9 mouse cellular contexts compared by ENCODE assay signal in the genomic region with DNA sequence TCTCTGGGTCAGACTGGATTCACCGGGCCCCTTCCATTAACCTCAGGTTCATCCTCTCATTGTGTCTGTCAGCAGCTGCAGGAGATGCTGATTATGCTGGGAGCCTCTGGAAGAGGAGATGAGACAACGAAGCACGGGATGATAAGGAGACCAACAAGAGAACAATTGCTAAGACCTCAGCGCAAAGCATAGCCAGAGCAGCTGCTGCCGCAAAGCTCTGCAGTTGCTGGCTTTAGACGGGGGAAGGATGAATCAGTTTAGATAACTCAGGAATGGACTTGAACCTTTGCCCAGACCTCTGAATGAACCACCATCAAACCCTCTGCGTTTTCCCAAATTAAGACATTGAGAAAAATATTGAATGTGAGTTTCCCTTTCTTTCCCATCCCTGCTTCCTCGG.
DNase-seq lines count a peak whose midpoint lies in the region; ATAC-seq and TF ChIP-seq lines count a peak whose summit lies in the region.
"Had no signal": no experiment of that assay in that cellular context is flagged by ENCODE, and none has a peak within 500 bp of the region (broad histone marks: within the 10 kb centered on the region; RNA-seq: fewer than 3 reads in every experiment).

No protein-coding gene starts in this region.

- no peak for ATAC-seq in kidney, postnatal 0 days (replicated peaks; ENCODE audit: low FRiP score, low read depth)
- ATAC-seq in kidney, embryonic 16.5 days (ENCODE audit: low FRiP score, low TSS enrichment) = no peak
- 0 out of 2 replicates have a peak, but pooled peaks have one; percentile 25 for ATAC-seq in liver, embryonic 15.5 days (ENCODE audit: insufficient read depth)
- ATAC-seq in forebrain, embryonic 12.5 days (ENCODE audit: low FRiP score) = no peak
- ATAC-seq in megakaryocyte-erythroid progenitor cell, adult 5-6 weeks (replicated peaks; ENCODE audit: low FRiP score, low TSS enrichment, poor library complexity, severe bottlenecking) = no peak
- no peak for ATAC-seq in forebrain, embryonic 14.5 days

- TF ChIP-seq CTCF in kidney, postnatal 0 days (IDR thresholded peaks at IDR 0.05; ENCODE audit: low read depth) = no peak

- H3K4me2 ChIP-seq in kidney, postnatal 0 days (ENCODE audit: low read length) = no peak overlapping the region
- no peak overlapping the region for H3K4me2 ChIP-seq in kidney, embryonic 16.5 days (replicated peaks; ENCODE audit: low read depth, low read length)
- H3K4me2 ChIP-seq in liver, embryonic 15.5 days = no peak overlapping the region
- H3K4me2 ChIP-seq in forebrain, embryonic 12.5 days = no peak overlapping the region
- H3K4me2 ChIP-seq in forebrain, embryonic 14.5 days (ENCODE audit: low read length) = no peak overlapping the region
- H3K4me2 ChIP-seq: hindbrain, embryonic 13.5 days had no signal

- no peaks in the 10 kb centered on the region for H3K4me1 ChIP-seq in kidney, postnatal 0 days (replicated peaks; ENCODE audit: insufficient read depth, low read length)
- H3K4me1 ChIP-seq in kidney, embryonic 16.5 days (ENCODE audit: insufficient read depth, low read length) = no peaks in the 10 kb centered on the region
- H3K4me1 ChIP-seq in liver, embryonic 15.5 days (replicated peaks) = no peaks in the 10 kb centered on the region
- H3K4me1 ChIP-seq in forebrain, embryonic 12.5 days = no peaks in the 10 kb centered on the region
- no peaks in the 10 kb centered on the region for H3K4me1 ChIP-seq in forebrain, embryonic 14.5 days (ENCODE audit: control insufficient read depth, insufficient read depth, low read length)

- no peaks in the 10 kb centered on the region for H3K36me3 ChIP-seq in kidney, postnatal 0 days (ENCODE audit: insufficient read depth, low read length)
- no peaks in the 10 kb centered on the region for H3K36me3 ChIP-seq in kidney, embryonic 16.5 days (ENCODE audit: insufficient read depth, low read length)
- no peaks in the 10 kb centered on the region for H3K36me3 ChIP-seq in liver, embryonic 15.5 days (replicated peaks)
- no peaks in the 10 kb centered on the region for H3K36me3 ChIP-seq in forebrain, embryonic 12.5 days (replicated peaks)
- H3K36me3 ChIP-seq in forebrain, embryonic 14.5 days (ENCODE audit: control insufficient read depth, insufficient read depth, low read length) = no peaks in the 10 kb centered on the region
- H3K36me3 ChIP-seq: hindbrain, embryonic 13.5 days had no signal

- DNase-seq in kidney, postnatal 0 days (ENCODE audit: low spot score) = peak; percentile 64
- peak; percentile 44 for DNase-seq in MN1 (ENCODE audit: low spot score)
- DNase-seq in heart, adult 18-20 months = peak; percentile 69 to 78
- no peak for DNase-seq in forebrain, embryonic 14.5 days (ENCODE audit: low spot score)

- no peak overlapping the region for H3K9ac ChIP-seq in kidney, postnatal 0 days (ENCODE audit: low read depth, low read length)
- no peak overlapping the region for H3K9ac ChIP-seq in kidney, embryonic 16.5 days (replicated peaks; ENCODE audit: low read length)
- no peak overlapping the region for H3K9ac ChIP-seq in liver, embryonic 15.5 days
- H3K9ac ChIP-seq in forebrain, embryonic 12.5 days = no peak overlapping the region
- H3K9ac ChIP-seq in forebrain, embryonic 14.5 days (ENCODE audit: low read length) = no peak overlapping the region
- H3K9ac ChIP-seq: hindbrain, embryonic 13.5 days had no signal

- H3K9me3 ChIP-seq in kidney, postnatal 0 days (replicated peaks; ENCODE audit: low read length) = no peaks in the 10 kb centered on the region
- H3K9me3 ChIP-seq in kidney, embryonic 16.5 days (ENCODE audit: low read length) = peaks cover 2% of the 10 kb centered on the region; the same call in 1 of the 2 replicates
- no peaks in the 10 kb centered on the region for H3K9me3 ChIP-seq in liver, embryonic 15.5 days (replicated peaks)
- H3K9me3 ChIP-seq in forebrain, embryonic 12.5 days = no peaks in the 10 kb centered on the region
- no peaks in the 10 kb centered on the region for H3K9me3 ChIP-seq in forebrain, embryonic 14.5 days (replicated peaks; ENCODE audit: control insufficient read depth, low read length)
- H3K9me3 ChIP-seq: hindbrain, embryonic 13.5 days had no signal

- 50% methylated on average over 8 of the region's 8 CpGs for WGBS in kidney, postnatal 0 days
- 54% methylated on average over 8 of the region's 8 CpGs for WGBS in kidney, embryonic 16.5 days
- 31% methylated on average over 8 of the region's 8 CpGs for WGBS in liver, embryonic 15.5 days (ENCODE audit: insufficient replicate concordance)
- WGBS in forebrain, embryonic 12.5 days = 56% methylated on average over 8 of the region's 8 CpGs
- 56% methylated on average over 8 of the region's 8 CpGs for WGBS in forebrain, embryonic 14.5 days

- no peaks in the 10 kb centered on the region for H3K27me3 ChIP-seq in kidney, postnatal 0 days (ENCODE audit: insufficient read depth, low read length)
- H3K27me3 ChIP-seq in kidney, embryonic 16.5 days (ENCODE audit: insufficient read depth, low read length) = no peaks in the 10 kb centered on the region
- no peaks in the 10 kb centered on the region for H3K27me3 ChIP-seq in liver, embryonic 15.5 days
- H3K27me3 ChIP-seq in forebrain, embryonic 12.5 days = no peaks in the 10 kb centered on the region
- H3K27me3 ChIP-seq in forebrain, embryonic 14.5 days (replicated peaks; ENCODE audit: control insufficient read depth, insufficient read depth, low read length) = no peaks in the 10 kb centered on the region
- H3K27me3 ChIP-seq: hindbrain, embryonic 13.5 days had no signal

- no peak overlapping the region for H3K27ac ChIP-seq in kidney, postnatal 0 days
- H3K27ac ChIP-seq in kidney, embryonic 16.5 days (ENCODE audit: low read length) = no peak overlapping the region
- no peak overlapping the region for H3K27ac ChIP-seq in liver, embryonic 15.5 days (replicated peaks)
- no peak overlapping the region for H3K27ac ChIP-seq in forebrain, embryonic 12.5 days
- no peak overlapping the region for H3K27ac ChIP-seq in forebrain, embryonic 14.5 days (ENCODE audit: low read depth, low read length)
- H3K27ac ChIP-seq: hindbrain, embryonic 13.5 days had no signal

- no peak overlapping the region for H3K4me3 ChIP-seq in kidney, postnatal 0 days (replicated peaks; ENCODE audit: low read depth, low read length)
- H3K4me3 ChIP-seq in kidney, embryonic 16.5 days (ENCODE audit: low read length) = no peak overlapping the region
- H3K4me3 ChIP-seq in liver, embryonic 15.5 days (replicated peaks) = no peak overlapping the region
- H3K4me3 ChIP-seq in forebrain, embryonic 12.5 days (replicated peaks) = no peak overlapping the region
- H3K4me3 ChIP-seq in forebrain, embryonic 14.5 days (ENCODE audit: low read depth, low read length) = no peak overlapping the region
- H3K4me3 ChIP-seq: hindbrain, embryonic 13.5 days had no signal
